Mouse (Mus musculus): ENCODE measurements around the gene Mllt10. TPM values are rescaled to one million over a fixed set of nuclear protein-coding genes. Genes with fewer than 3 reads are reported as not detected.

Mllt10 gene
- total and polyA plus RNA-seq, 3 experiments: 33.3 to 64.1 TPM; not detected in 1

GRCm38 (mm10) chr2:18030581-18030980, 24.5 kb upstream of the Mllt10 start:
- Histone ChIP-seq H3K9ac (ENCODE audit: control insufficient read depth, low read depth, low read length, poor library complexity, severe bottlenecking) (no peak overlapping the region), H3K4me1 (ENCODE audit: control insufficient read depth in 1 of 2, insufficient read depth in 2 of 2, low read length in 2 of 2) (peaks cover 0 to 5% of the 10 kb centered on the region in 2 experiments; a peak in 1 of 4 replicates), H3K27ac (ENCODE audit: control insufficient read depth, low read depth, low read length) (no peak overlapping the region), H3K27me3 (ENCODE audit: control insufficient read depth in 1 of 2, insufficient read depth in 2 of 2, low read length in 2 of 2) (peaks cover 6 to 17% of the 10 kb centered on the region in 2 experiments), H3K36me3 (ENCODE audit: control insufficient read depth in 1 of 2, insufficient read depth in 2 of 2, low read length in 2 of 2) (no peaks in the 10 kb centered on the region), H3K79me2 (ENCODE audit: control insufficient read depth, insufficient read depth, low read length, poor library complexity) (no peaks in the 10 kb centered on the region), H3K9me3 (replicated peaks; ENCODE audit: insufficient read depth, low read length) (no peaks in the 10 kb centered on the region), H3K4me3 (ENCODE audit: control insufficient read depth in 1 of 2, insufficient read depth in 1 of 2, low read depth in 2 of 2, low read length in 2 of 2) (no peak overlapping the region)
- DNase-seq (ENCODE audit: low read depth, low spot score): no peak
- TF ChIP-seq CHD2 (IDR thresholded peaks at IDR 0.05; ENCODE audit: low read length) (no peak), MXI1 (IDR thresholded peaks at IDR 0.05; ENCODE audit: low read depth, low read length) (no peak), JUND (IDR thresholded peaks at IDR 0.05; ENCODE audit: low read depth, low read length) (no peak), MAZ (IDR thresholded peaks at IDR 0.05; ENCODE audit: low read depth, low read length) (no peak), TBP (IDR thresholded peaks at IDR 0.05; ENCODE audit: low read depth, low read length) (no peak), E2F4 (IDR thresholded peaks at IDR 0.05; ENCODE audit: borderline replicate concordance, low read depth, low read length) (no peak), GATA1 (IDR thresholded peaks at IDR 0.05; ENCODE audit: low read depth, low read length) (no peak), HCFC1 (IDR thresholded peaks at IDR 0.05; ENCODE audit: low read depth, low read length) (no peak), MYC (IDR thresholded peaks at IDR 0.05; ENCODE audit: low read depth, low read length) (no peak), NRF1 (IDR thresholded peaks at IDR 0.05; ENCODE audit: insufficient read depth, low read depth, low read length, poor library complexity, severe bottlenecking) (no peak), UBTF (IDR thresholded peaks at IDR 0.05; ENCODE audit: borderline replicate concordance, insufficient read depth, low read depth, low read length) (no peak), SMC3 (IDR thresholded peaks at IDR 0.05; ENCODE audit: low read depth, low read length) (no peak), MAX (IDR thresholded peaks at IDR 0.05; ENCODE audit: low read length) (no peak), BHLHE40 (IDR thresholded peaks at IDR 0.05; ENCODE audit: borderline replicate concordance, low read depth, low read length) (no peak), POLR2AphosphoS5 (IDR thresholded peaks at IDR 0.05; ENCODE audit: borderline replicate concordance, low read depth, low read length) (no peak)

- TF ChIP-seq MYB (IDR thresholded peaks at IDR 0.05; ENCODE audit: low read depth, low read length) (no peak), MYC (IDR thresholded peaks at IDR 0.05; ENCODE audit: low read depth, low read length) (no peak), ZC3H11A (IDR thresholded peaks at IDR 0.05; ENCODE audit: low read depth, low read length) (no peak), USF2 (IDR thresholded peaks at IDR 0.05; ENCODE audit: borderline replicate concordance in 1 of 2, insufficient read depth in 1 of 2, low read depth in 1 of 2, low read length in 2 of 2) (no peak)
- no peak overlapping the region for H3K4me3 ChIP-seq (ENCODE audit: control insufficient read depth in 1 of 2, insufficient read depth in 1 of 2, low read depth in 2 of 2, low read length in 2 of 2)
- DNase-seq (ENCODE audit: low read depth, low spot score): no peak
Measured at GRCm38 (mm10) chr2:18031271-18031821, 23.7 kb upstream of the Mllt10 start.

More at GRCm38 (mm10) chr2:18031271-18031821, 23.7 kb upstream of the Mllt10 start:
- H3K9me3 ChIP-seq (replicated peaks; ENCODE audit: insufficient read depth, low read length): no peaks in the 10 kb centered on the region
- H3K36me3 ChIP-seq (ENCODE audit: control insufficient read depth in 1 of 2, insufficient read depth in 2 of 2, low read length in 2 of 2): no peaks in the 10 kb centered on the region
- peaks cover 6 to 19% of the 10 kb centered on the region in 2 experiments for H3K27me3 ChIP-seq (ENCODE audit: control insufficient read depth in 1 of 2, insufficient read depth in 2 of 2, low read length in 2 of 2)
- peaks cover 0 to 5% of the 10 kb centered on the region in 2 experiments; a peak in 1 of 4 replicates for H3K4me1 ChIP-seq (ENCODE audit: control insufficient read depth in 1 of 2, insufficient read depth in 2 of 2, low read length in 2 of 2)
- H3K27ac ChIP-seq (ENCODE audit: control insufficient read depth, low read depth, low read length): no peak overlapping the region
- no peaks in the 10 kb centered on the region for H3K79me2 ChIP-seq (ENCODE audit: control insufficient read depth, insufficient read depth, low read length, poor library complexity)
- H3K9ac ChIP-seq (ENCODE audit: control insufficient read depth, low read depth, low read length, poor library complexity, severe bottlenecking): no peak overlapping the region

All from MEL (cell line).